Mouse (Mus musculus): ENCODE results near the gene Ank. TPM values are rescaled to one million over a fixed set of nuclear protein-coding genes. Genes with fewer than 3 reads are reported as not detected.

Ank gene
- total RNA-seq, 1 experiment, result 12.0 TPM

- Histone ChIP-seq H3K9me3 (ENCODE audit: control insufficient read depth, insufficient read depth, low read depth, low read length) (no peaks in the 10 kb centered on the region), H3K9ac (ENCODE audit: insufficient read depth, low read depth, low read length, poor library complexity, severe bottlenecking) (no peak overlapping the region), H3K27ac (ENCODE audit: insufficient read depth, low read depth, low read length, poor library complexity, severe bottlenecking) (no peak overlapping the region), H3K4me3 (ENCODE audit: insufficient read depth in 1 of 2, low read depth in 1 of 2, low read length in 2 of 2, poor library complexity in 1 of 2, severe bottlenecking in 1 of 2) (no peak overlapping the region), H3K36me3 (ENCODE audit: control insufficient read depth, insufficient read depth, low read length, poor library complexity, severe bottlenecking) (no peaks in the 10 kb centered on the region), H3K4me1 (ENCODE audit: control insufficient read depth in 2 of 2, insufficient read depth in 2 of 2, low read length in 2 of 2, poor library complexity in 1 of 2) (peaks cover 0 to 6% of the 10 kb centered on the region in 2 experiments; a peak in 2 of 4 replicates)
- TF ChIP-seq ZC3H11A (IDR thresholded peaks at IDR 0.05; ENCODE audit: borderline replicate concordance, low read depth, low read length) (no peak), ZNF384 (IDR thresholded peaks at IDR 0.05; ENCODE audit: low read depth, low read length) (no peak), HCFC1 (IDR thresholded peaks at IDR 0.05; ENCODE audit: borderline replicate concordance, insufficient read depth, low read length) (no peak), CHD2 (IDR thresholded peaks at IDR 0.05; ENCODE audit: low read depth, low read length) (no peak), MAFK (IDR thresholded peaks at IDR 0.05; ENCODE audit: insufficient read depth, low read depth, low read length) (no peak)
- in situ Hi-C loops (cut with MboI; ENCODE audit: low sequenced_read_pairs in 2 of 2, unreplicated experiment in 2 of 2), result loop anchor here (25.0 kb wide), 1 partner anchor 263 kb away; no protein-coding TSS in a partner anchor
- no peak for DNase-seq (ENCODE audit: low read depth, low spot score)
Measured at GRCm38 (mm10) chr15:27574992-27575781, 108.7 kb downstream of the Ank start.

GRCm38 (mm10) chr15:27575932-27576331 is 109.5 kb downstream of the Ank start:
- Histone ChIP-seq H3K27ac (ENCODE audit: insufficient read depth, low read depth, low read length, poor library complexity, severe bottlenecking) (no peak overlapping the region), H3K4me1 (ENCODE audit: control insufficient read depth in 2 of 2, insufficient read depth in 2 of 2, low read length in 2 of 2, poor library complexity in 1 of 2) (peaks cover 2 to 13% of the 10 kb centered on the region in 2 experiments; a peak in 3 of 4 replicates), H3K9ac (ENCODE audit: insufficient read depth, low read depth, low read length, poor library complexity, severe bottlenecking) (no peak overlapping the region), H3K4me3 (ENCODE audit: insufficient read depth in 1 of 2, low read depth in 1 of 2, low read length in 2 of 2, poor library complexity in 1 of 2, severe bottlenecking in 1 of 2) (no peak overlapping the region), H3K36me3 (ENCODE audit: control insufficient read depth, insufficient read depth, low read length, poor library complexity, severe bottlenecking) (no peaks in the 10 kb centered on the region), H3K9me3 (ENCODE audit: control insufficient read depth, insufficient read depth, low read depth, low read length) (no peaks in the 10 kb centered on the region)
- no peak for DNase-seq (ENCODE audit: low read depth, low spot score)
- in situ Hi-C loops (cut with MboI; ENCODE audit: low sequenced_read_pairs in 2 of 2, unreplicated experiment in 2 of 2), result loop anchor here (25.0 kb wide), 1 partner anchor 264 kb away; no protein-coding TSS in a partner anchor
- no peak for TF ChIP-seq ZNF384 (IDR thresholded peaks at IDR 0.05; ENCODE audit: low read depth, low read length)
- no peak for TF ChIP-seq ZC3H11A (IDR thresholded peaks at IDR 0.05; ENCODE audit: borderline replicate concordance, low read depth, low read length)
- no peak for TF ChIP-seq MAFK (IDR thresholded peaks at IDR 0.05; ENCODE audit: insufficient read depth, low read depth, low read length)
- TF ChIP-seq CHD2 (IDR thresholded peaks at IDR 0.05; ENCODE audit: low read depth, low read length), result no peak
- TF ChIP-seq HCFC1 (IDR thresholded peaks at IDR 0.05; ENCODE audit: borderline replicate concordance, insufficient read depth, low read length), result no peak

DNA sequence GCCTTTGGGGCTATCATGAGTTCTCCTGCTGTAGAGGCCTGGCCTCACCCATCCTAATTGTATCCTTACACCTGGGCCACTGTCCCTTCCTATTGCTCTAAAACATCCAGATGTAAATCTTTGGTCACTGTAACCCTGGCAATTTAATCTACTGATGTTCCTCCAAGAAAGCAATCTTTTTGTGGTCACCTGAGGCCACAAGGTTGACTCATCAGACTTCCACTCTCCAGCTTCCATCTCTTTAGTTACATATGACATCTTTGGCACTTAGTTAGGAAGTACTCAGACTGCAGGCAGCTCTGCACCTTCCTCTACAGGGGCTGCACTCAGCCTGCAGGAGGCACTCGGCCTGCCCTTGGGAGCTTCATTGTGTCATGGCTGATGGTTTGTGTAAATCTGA is 110.4 kb downstream of the Ank start:
- in situ Hi-C loops (cut with MboI; ENCODE audit: low sequenced_read_pairs in 2 of 2, unreplicated experiment in 2 of 2), result loop anchor here (25.0 kb wide), 1 partner anchor 265 kb away; no protein-coding TSS in a partner anchor
- DNase-seq (ENCODE audit: low read depth, low spot score), result no peak
- Histone ChIP-seq H3K27ac (ENCODE audit: insufficient read depth, low read depth, low read length, poor library complexity, severe bottlenecking) (no peak overlapping the region), H3K9me3 (ENCODE audit: control insufficient read depth, insufficient read depth, low read depth, low read length) (no peaks in the 10 kb centered on the region), H3K36me3 (ENCODE audit: control insufficient read depth, insufficient read depth, low read length, poor library complexity, severe bottlenecking) (no peaks in the 10 kb centered on the region), H3K9ac (ENCODE audit: insufficient read depth, low read depth, low read length, poor library complexity, severe bottlenecking) (no peak overlapping the region), H3K4me1 (ENCODE audit: control insufficient read depth in 2 of 2, insufficient read depth in 2 of 2, low read length in 2 of 2, poor library complexity in 1 of 2) (peaks cover 2 to 20% of the 10 kb centered on the region in 2 experiments; a peak in 3 of 4 replicates), H3K4me3 (ENCODE audit: insufficient read depth in 1 of 2, low read depth in 1 of 2, low read length in 2 of 2, poor library complexity in 1 of 2, severe bottlenecking in 1 of 2) (no peak overlapping the region)
- TF ChIP-seq HCFC1 (IDR thresholded peaks at IDR 0.05; ENCODE audit: borderline replicate concordance, insufficient read depth, low read length), result no peak
- no peak for TF ChIP-seq MAFK (IDR thresholded peaks at IDR 0.05; ENCODE audit: insufficient read depth, low read depth, low read length)
- no peak for TF ChIP-seq ZC3H11A (IDR thresholded peaks at IDR 0.05; ENCODE audit: borderline replicate concordance, low read depth, low read length)
- no peak for TF ChIP-seq ZNF384 (IDR thresholded peaks at IDR 0.05; ENCODE audit: low read depth, low read length)
- TF ChIP-seq CHD2 (IDR thresholded peaks at IDR 0.05; ENCODE audit: low read depth, low read length), result no peak

- H3K9ac ChIP-seq (ENCODE audit: insufficient read depth, low read depth, low read length, poor library complexity, severe bottlenecking), result no peak overlapping the region
- no peaks in the 10 kb centered on the region for H3K9me3 ChIP-seq (ENCODE audit: control insufficient read depth, insufficient read depth, low read depth, low read length)
- no peak overlapping the region for H3K27ac ChIP-seq (ENCODE audit: insufficient read depth, low read depth, low read length, poor library complexity, severe bottlenecking)
- no peak overlapping the region for H3K4me3 ChIP-seq (ENCODE audit: insufficient read depth in 1 of 2, low read depth in 1 of 2, low read length in 2 of 2, poor library complexity in 1 of 2, severe bottlenecking in 1 of 2)
- peaks cover 2 to 25% of the 10 kb centered on the region in 2 experiments; a peak in 3 of 4 replicates for H3K4me1 ChIP-seq (ENCODE audit: control insufficient read depth in 2 of 2, insufficient read depth in 2 of 2, low read length in 2 of 2, poor library complexity in 1 of 2)
- no peak for DNase-seq (ENCODE audit: low read depth, low spot score)
- in situ Hi-C loops (cut with MboI; ENCODE audit: low sequenced_read_pairs in 2 of 2, unreplicated experiment in 2 of 2), result loop anchor here (25.0 kb wide), 1 partner anchor 266 kb away; no protein-coding TSS in a partner anchor
- TF ChIP-seq HCFC1 (IDR thresholded peaks at IDR 0.05; ENCODE audit: borderline replicate concordance, insufficient read depth, low read length), result no peak
- no peak for TF ChIP-seq ZNF384 (IDR thresholded peaks at IDR 0.05; ENCODE audit: low read depth, low read length)
- TF ChIP-seq ZC3H11A (IDR thresholded peaks at IDR 0.05; ENCODE audit: borderline replicate concordance, low read depth, low read length), result no peak
- TF ChIP-seq CHD2 (IDR thresholded peaks at IDR 0.05; ENCODE audit: low read depth, low read length), result no peak
- H3K36me3 ChIP-seq (ENCODE audit: control insufficient read depth, insufficient read depth, low read length, poor library complexity, severe bottlenecking), result no peaks in the 10 kb centered on the region
Measured at GRCm38 (mm10) chr15:27577915-27578780, 111.7 kb downstream of the Ank start.

Measured in ES-E14 (cell line).